Mouse (Mus musculus): ENCODE results near the gene Copg2.

DNA sequence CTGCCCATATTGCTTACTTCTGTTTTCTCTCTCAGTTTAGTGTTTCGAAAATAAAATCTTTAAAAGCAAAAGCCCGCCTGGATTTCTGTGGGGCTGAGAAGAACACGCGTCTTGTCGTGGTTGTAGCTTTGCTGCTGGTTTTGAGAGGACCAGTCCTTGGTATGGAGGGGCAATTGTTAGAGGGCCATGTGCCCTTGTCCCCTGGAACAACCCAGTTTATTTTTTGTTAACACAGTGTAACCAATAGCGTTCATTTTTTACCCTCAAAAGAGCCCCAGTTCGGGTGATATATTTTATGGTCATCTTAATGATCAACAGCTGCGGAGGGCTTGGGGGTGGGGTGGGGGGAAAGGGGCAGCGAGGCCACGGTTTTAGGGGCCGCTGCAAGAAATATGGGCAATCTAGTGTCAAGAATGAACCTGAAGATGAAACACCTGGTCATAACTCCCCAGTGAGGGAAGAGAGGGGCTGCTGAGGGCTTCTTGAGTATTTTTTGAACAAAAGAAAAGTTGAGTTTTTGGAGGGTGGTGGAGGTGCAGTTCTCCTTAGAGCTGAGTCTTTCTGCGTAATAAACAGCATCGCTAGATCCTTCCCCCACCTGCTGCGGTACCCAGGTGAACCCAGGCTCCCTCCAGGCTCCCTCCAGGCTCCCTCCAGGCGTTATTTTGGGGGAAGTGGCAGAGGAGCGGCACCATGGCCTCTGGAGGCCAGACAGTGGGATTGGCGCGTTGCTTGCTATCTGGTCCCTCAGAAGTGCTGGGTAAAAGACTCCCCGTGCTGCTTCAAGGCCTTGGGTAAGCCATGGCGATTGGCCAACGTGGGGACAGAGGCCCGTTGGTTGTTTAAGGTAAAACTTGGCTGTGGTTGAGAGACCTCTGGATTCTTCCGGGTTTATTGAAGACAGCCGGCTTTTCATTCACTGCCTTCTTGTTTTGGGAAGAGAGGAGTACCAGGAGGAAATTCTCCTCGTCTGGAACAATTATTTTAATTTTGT, 185.9 kb downstream of the Copg2 start:
- TF ChIP-seq CTCF (IDR thresholded peaks at IDR 0.05; ENCODE audit: low read depth) (no peak), EP300 (IDR thresholded peaks at IDR 0.05; ENCODE audit: low read depth) (no peak)
